Mouse (Mus musculus) layer of hippocampus, adult 2 months (tissue): ENCODE measurements around the gene Tmem212. TPM values are rescaled to one million over a fixed set of nuclear protein-coding genes. Genes with fewer than 3 reads are reported as not detected.

Experiments used
- DNase-seq, 2 experiments: peaks; one replicate each; pipeline ENCODE4 v3.0.0; 2022; ENCODE audit warnings: low spot score in 2 of 2
- H3K27ac ChIP-seq: fragments of 200-600 bp; 2 replicates; pipeline ENCODE4 v1.8.1; 2022
- H3K4me3 ChIP-seq: fragments of 200-600 bp; 2 replicates; pipeline ENCODE4 v1.8.1; 2022; ENCODE audit warnings: mild to moderate bottlenecking
- CTCF ChIP-seq: fragments of 200-600 bp; conservative IDR thresholded peaks from 2 replicates; pipeline ENCODE4 v1.8.1; 2022; ENCODE audit warnings: antibody characterized with exemption, mild to moderate bottlenecking, moderate library complexity
- total RNA-seq, 2 experiments: library from RNA; stranded (reverse); gene quantifications; 2 replicates each; pipeline ENCODE4 v1.2.3; 2021

Gene Tmem212
- total RNA-seq, 2 experiments from 2014 or later: 0.88 to 2.2 TPM

GRCm38 (mm10) chr3:27856288-27856687 lies 39.9 kb downstream of the Tmem212 start:
- Histone ChIP-seq H3K4me3 (no peak overlapping the region), H3K27ac (no peak overlapping the region)
- no peak for TF ChIP-seq CTCF
- DNase-seq: no peak

DNA sequence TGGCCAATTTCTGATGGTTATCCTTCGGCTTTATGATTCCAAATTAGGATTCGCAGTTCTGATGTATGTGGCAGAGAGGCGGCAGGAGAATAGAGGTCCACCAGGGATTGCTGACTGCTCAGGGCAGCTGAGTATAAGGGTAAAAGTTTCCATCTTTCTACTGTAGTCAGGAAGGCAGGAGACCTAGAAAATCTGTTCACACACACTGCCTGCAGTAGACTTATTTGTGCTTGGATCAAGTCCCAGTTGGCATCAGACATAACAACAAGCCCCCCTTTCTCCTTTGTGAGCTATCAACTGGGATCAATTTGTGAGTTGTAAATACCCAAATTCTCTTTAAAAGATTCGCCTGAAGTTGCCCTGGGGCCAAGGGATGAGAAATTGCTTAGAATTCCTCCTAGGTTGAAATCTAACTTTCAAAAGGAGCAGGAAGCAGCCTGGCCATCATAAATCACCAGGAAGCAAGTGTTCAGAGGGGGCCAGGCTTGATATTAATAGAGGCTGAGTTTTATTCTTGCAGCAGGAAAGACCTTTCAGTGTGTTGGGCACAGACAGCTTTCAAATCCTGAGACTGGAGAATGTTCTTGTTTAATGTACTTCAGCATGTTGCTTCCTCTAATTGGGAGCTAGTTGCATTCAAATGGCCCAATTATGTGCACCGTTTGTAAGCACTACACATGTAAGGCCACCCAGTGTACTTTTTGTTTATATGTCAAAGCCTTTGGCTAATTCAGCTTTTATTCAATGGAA lies 41.6 kb downstream of the Tmem212 start:
- no peak overlapping the region for H3K4me3 ChIP-seq
- no peak overlapping the region for H3K27ac ChIP-seq
- TF ChIP-seq CTCF: no peak
- no peak for DNase-seq

- no peak overlapping the region for H3K4me3 ChIP-seq
- TF ChIP-seq CTCF: no peak
- DNase-seq: no peak
- no peak overlapping the region for H3K27ac ChIP-seq
Observed at GRCm38 (mm10) chr3:27843266-27843665, 52.9 kb downstream of the Tmem212 start.

DNA sequence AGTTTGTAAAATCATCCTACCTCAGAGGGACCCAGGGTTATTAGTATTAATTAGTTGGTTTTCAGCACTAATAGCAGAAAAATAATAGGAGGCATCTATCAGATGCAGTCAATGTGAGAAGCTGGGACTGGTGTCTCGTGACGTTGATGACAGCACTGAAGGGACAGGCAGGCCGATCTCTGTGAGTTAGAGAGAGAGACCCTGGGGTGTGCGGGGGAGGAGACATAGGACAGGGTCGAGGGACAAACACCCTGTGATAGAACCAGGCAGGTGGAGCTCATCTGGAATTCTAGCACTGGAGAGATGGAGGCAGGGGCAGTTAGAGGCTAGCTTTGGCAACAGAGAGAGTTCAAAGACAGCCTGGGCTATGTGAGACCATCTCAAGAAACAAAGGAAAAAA lies 53.3 kb downstream of the Tmem212 start:
- no peak for DNase-seq
- TF ChIP-seq CTCF: no peak
- H3K4me3 ChIP-seq: no peak overlapping the region
- no peak overlapping the region for H3K27ac ChIP-seq

DNA sequence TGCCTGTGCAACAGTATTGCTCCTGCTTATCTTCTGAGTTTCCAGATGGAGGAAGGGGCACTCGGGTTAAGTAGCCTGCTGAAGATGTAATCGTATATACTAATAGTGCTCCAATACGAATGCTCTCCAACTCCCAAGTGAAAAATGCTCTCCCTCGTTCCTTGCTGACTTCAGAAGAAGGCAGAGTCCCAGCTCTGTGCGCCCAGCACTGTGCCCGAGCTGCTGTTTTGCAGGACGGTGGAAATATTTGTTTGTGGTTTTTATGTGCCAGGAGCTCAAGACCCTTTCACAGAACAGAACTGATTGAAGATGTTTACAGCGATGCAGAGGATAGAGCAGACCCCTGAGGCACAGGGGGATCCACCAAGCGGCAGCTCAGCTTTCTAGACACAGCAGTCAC lies 55.9 kb downstream of the Tmem212 start:
- no peak overlapping the region for H3K27ac ChIP-seq
- no peak for TF ChIP-seq CTCF
- DNase-seq: no peak
- H3K4me3 ChIP-seq: no peak overlapping the region

DNA sequence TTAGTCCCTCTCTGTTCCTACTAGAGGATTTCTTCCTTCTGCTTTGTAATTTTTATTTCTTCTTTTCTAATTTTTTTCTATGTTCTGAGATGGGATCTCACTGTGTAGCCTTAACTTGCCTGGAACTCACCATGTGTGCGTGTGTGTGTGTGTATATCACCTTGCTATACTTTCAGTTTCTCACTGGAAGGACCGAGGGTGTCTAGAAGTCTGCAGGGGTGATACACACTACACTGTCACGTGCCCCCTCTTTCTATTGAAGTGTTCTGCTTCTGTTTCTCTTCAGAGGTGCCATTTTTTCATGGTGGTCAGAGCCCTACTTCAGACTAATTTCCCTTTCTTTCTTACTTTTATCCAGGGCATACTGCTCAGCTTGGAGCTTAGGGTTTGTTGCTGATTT lies 56.4 kb downstream of the Tmem212 start:
- no peak for DNase-seq
- no peak for TF ChIP-seq CTCF
- Histone ChIP-seq H3K4me3 (no peak overlapping the region), H3K27ac (no peak overlapping the region)

- no peak for DNase-seq
- Histone ChIP-seq H3K27ac (no peak overlapping the region), H3K4me3 (no peak overlapping the region)
- no peak for TF ChIP-seq CTCF
Observed at GRCm38 (mm10) chr3:27839231-27839630, 56.9 kb downstream of the Tmem212 start.

DNA sequence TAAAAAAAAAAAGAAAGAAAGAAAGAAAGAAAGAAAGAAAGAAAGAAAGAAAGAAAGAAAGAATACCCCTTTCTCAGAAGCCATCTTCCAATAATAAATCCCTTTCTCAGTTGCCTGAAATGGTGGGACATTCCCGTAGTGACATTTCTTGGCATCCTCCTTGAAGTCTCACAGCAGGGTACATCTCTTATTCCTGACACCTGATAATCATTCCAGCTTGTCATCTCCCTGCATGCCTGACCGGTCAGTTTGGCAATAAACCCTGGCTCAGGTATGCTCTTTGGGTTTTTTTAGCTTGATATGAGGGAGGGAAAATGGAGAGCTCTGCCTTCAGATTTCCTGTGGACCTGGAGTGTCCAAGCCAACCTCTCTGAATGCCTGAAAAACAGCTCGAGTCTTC lies 59.9 kb downstream of the Tmem212 start:
- no peak for DNase-seq
- no peak for TF ChIP-seq CTCF
- no peak overlapping the region for H3K4me3 ChIP-seq
- H3K27ac ChIP-seq: no peak overlapping the region

DNA sequence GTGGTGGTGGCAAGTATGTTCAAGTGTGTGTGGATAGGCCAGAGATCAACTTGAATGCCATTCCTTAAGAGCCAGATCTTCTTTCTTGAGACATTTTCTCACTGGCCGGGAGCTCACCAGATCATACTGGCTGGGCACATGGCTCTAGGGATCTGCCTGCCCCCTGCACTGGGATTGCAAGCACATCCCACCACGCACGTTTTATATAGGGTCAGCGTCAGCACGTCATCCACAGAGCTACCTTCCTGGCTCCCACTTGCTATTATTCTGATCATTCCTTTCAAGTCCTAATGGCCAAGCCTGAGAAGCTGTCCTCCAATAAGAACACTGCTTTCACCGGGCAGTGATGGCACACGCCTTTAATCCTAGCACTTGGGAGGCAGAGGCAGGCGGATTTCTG lies 60.4 kb downstream of the Tmem212 start:
- TF ChIP-seq CTCF: no peak
- H3K27ac ChIP-seq: no peak overlapping the region
- no peak overlapping the region for H3K4me3 ChIP-seq
- no peak for DNase-seq

DNA sequence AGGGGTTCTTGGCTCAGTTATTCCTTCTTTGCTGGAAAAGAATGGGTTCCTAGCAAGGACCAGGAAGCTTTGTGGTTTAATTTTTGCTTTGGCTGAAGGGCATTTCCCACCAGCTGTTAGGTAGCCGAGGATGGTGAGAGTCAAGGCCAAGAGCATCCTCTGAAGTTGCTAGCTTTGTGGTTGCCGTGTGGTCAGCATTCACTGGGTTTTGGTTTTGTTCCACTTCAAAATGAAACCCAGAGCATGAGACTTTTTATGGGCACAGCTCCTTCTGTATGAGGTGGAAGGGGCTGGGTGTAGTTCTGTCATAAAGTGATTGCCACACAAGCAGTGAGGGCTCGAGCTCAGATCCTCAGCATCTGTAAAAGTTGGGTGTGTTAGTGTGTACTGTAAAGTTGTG lies 67.4 kb downstream of the Tmem212 start:
- H3K27ac ChIP-seq: no peak overlapping the region
- no peak for DNase-seq
- no peak overlapping the region for H3K4me3 ChIP-seq
- no peak for TF ChIP-seq CTCF

- Histone ChIP-seq H3K27ac (no peak overlapping the region), H3K4me3 (no peak overlapping the region)
- no peak for TF ChIP-seq CTCF
- DNase-seq: no peak
Observed at GRCm38 (mm10) chr3:27827236-27827635, 68.9 kb downstream of the Tmem212 start.

- DNase-seq: no peak
- Histone ChIP-seq H3K27ac (no peak overlapping the region), H3K4me3 (no peak overlapping the region)
- TF ChIP-seq CTCF: no peak
Observed at GRCm38 (mm10) chr3:27825985-27826384, 70.2 kb downstream of the Tmem212 start.

Other genes with a start within 250 kb of the Tmem212 start
- gene Fndc3b, start 185.1 kb downstream of the Tmem212 start, total RNA-seq: 10 to 100 TPM; 18.9 to 26.2 TPM
- 1 to 10 TPM; 6.9 to 9.0 TPM for gene Pld1, start 42.3 kb upstream of the Tmem212 start, total RNA-seq